Mouse (Mus musculus) adrenal gland, adult (tissue): Measurements from ENCODE around the gene Xrn2.

Experiments used
- DNase-seq, 2 experiments: peaks; one replicate each; pipeline ENCODE4 v3.0.0; 2022 to 2023; ENCODE audit warnings: low spot score in 1 of 2; ENCODE audit not compliant: inconsistent age in 2 of 2

The Xrn2 gene

GRCm38 (mm10) chr2:147053229-147053892 is 40.6 kb downstream of the Xrn2 start:
- DNase-seq, result no peak

- no peak for DNase-seq
These were observed 54.9 kb downstream of the Xrn2 start for GRCm38 (mm10) chr2:147067480-147068246.

- no peak for DNase-seq
These were observed 56.3 kb downstream of the Xrn2 start for GRCm38 (mm10) chr2:147069077-147069476.

- DNase-seq, result no peak
These were observed 57.5 kb downstream of the Xrn2 start for GRCm38 (mm10) chr2:147070305-147070704.

GRCm38 (mm10) chr2:147073962-147074361 is 61.2 kb downstream of the Xrn2 start:
- no peak for DNase-seq

- no peak for DNase-seq
These were observed 61.6 kb downstream of the Xrn2 start for GRCm38 (mm10) chr2:147074399-147074798.

- no peak for DNase-seq
These were observed 69.6 kb downstream of the Xrn2 start for GRCm38 (mm10) chr2:147082391-147082790.

- peak; percentile 11 to 61 for DNase-seq
These were observed 70.9 kb downstream of the Xrn2 start for GRCm38 (mm10) chr2:147083471-147084365.

- DNase-seq, result peak; percentile 15 to 58
These were observed 71.7 kb downstream of the Xrn2 start for GRCm38 (mm10) chr2:147084366-147085071.

- DNase-seq, result peak in 1 of 2 experiments; percentile 42
These were observed 72.5 kb downstream of the Xrn2 start, which contains the start of gene Nkx2-4 for GRCm38 (mm10) chr2:147085072-147085870. Nkx2-4 (minus strand) TSS chr2:147085445.

GRCm38 (mm10) chr2:147085937-147086336 is 73.1 kb downstream of the Xrn2 start:
- DNase-seq, result no peak

GRCm38 (mm10) chr2:147086441-147086840 is 73.6 kb downstream of the Xrn2 start:
- no peak for DNase-seq

- no peak for DNase-seq
These were observed 106.9 kb downstream of the Xrn2 start for GRCm38 (mm10) chr2:147119736-147120135.

- no peak for DNase-seq
These were observed 114.6 kb downstream of the Xrn2 start for GRCm38 (mm10) chr2:147127366-147127765.
